Mouse (Mus musculus): ENCODE measurements around the gene Fam168b.

Gene Fam168b

DNA sequence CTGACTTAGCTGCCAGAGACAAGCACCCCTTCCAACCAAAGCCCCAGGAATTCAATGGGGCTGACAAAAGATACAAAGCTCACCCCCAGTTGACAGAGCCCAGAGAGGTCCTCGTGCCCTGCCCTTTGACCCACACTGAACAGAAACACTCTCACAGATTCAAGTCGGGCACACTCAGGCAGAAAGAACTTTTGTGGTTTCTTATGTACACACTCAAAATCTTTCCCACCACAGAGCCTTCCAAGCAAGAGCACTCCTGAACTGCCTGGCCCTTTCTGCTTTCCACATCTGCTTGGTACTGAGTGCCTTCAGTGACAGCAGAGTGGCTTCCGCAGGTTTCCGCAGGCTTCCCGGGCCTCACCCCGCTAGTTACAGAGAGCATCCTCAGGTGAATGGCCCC lies 27.0 kb downstream of the Fam168b start:
- DNase-seq (ENCODE audit: low spot score in 2 of 2): no peak

DNA sequence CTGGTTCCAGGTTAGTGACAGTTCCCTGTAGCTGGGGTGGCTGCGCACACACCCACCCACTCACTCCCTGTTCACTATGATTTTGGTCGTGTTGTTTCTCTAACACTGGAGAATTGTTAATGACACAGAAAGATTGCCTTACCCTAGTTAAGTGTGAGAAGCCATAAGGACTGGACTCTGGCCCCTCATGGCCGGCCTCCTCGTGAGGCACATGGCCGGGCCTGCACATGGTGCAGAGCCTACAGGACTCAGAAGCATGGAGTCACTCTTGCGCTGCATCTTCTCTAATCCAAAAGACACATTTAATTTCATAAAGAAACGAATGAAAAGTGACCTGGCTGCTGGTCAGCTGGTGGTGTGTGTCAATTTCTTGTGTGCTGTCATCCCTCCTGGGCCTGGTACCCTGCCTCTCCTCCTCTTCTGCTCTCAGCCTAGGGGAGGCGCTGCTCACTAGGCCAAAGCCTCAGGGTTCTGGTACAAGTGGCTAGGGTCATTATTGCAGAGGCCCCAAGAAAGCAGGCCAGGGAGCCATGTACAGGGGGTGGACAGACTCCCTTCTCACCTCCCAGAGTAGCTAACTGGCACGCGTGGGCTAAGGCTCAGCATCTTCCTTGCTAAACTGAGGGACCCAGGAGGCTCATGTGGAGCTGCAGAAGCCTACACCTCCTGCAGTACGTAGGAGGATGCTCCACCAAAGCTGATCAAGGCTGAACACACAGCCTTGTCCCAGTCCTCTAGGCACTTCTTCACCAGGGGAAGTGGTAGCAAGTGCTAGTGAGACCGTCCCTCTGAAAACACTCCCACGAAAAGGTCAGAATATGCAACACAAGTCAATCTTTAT lies 30.2 kb downstream of the Fam168b start:
- DNase-seq (ENCODE audit: low spot score in 2 of 2): no peak

DNA sequence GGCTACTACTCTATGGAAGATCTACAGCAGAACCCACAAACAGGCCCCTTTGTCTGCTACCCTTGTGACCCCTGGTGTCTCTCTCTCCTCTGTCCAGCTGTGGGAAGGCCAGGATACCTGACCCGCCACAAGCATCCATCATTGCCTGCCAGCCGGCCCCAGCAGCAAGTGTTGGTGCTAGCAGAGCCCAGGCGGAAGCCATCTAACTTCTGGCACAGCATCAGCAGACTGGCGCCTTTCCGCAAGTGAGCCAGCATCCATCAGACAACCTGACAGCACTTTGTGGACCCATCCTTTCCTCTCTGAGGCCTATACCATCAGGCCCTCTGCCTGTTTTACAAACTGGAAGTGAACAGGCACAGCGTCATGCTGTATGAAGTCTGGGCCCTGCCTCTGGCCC lies 31.3 kb downstream of the Fam168b start:
- no peak for DNase-seq (ENCODE audit: low spot score in 2 of 2)

DNA sequence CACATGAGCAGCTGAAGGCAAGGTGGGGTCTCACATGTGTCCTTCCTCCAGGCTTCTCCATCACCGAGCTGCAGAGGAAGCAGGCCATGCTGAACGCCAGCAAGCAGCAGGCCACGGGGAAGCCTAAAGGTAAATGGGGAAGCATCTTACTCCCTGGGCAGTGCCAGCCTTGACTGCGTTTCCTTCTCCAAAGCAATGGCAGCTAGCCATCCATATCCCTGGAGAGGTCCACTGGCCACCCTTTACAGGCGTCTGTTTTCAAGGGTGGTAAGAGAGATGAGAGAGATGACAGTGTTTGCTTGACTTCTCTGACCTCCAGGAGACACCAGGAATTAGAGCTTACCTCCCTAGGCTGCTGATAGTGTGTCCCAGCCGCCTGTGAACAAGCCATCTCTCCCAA lies 31.8 kb downstream of the Fam168b start:
- no peak for DNase-seq (ENCODE audit: low spot score in 2 of 2)

DNA sequence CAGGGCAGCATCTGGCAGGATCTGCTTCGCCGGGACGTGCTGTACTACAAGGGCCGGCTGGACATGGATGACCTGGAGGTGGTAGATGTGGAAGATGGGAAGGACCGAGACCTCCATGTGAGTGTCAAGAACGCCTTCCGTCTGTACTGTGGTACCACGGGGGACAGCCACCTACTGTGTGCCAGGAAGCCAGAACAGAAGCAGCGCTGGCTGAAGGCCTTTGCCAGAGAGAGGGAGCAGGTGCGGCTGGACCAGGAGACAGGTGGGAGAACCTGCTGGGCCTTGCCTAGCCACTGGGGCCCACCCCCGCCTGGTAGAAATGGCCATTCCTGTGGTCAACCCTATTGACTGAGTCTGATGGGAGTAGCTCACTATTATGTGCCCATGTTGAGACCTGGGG lies 32.6 kb downstream of the Fam168b start:
- DNase-seq (ENCODE audit: low spot score in 2 of 2): no peak

DNA sequence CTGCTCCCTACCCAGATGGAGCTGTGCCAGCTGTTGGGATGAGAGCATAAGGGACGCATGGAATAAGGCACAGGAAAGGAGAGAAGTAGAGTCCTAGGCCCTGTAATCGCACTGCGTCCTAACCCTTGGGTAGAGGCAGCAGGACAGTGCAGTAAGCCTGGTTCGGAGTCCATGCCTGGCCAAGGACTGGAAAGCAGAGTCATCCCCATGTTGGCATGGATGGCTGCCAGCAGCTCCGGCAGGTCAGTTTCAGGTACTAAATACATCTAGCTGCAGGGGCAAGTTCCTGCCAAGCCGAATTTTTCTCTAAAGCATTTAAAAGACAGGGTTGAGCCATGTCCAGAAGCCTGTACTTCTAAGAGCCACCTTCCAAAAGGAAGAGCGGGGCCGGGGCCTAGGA lies 34.4 kb downstream of the Fam168b start:
- DNase-seq (ENCODE audit: low spot score in 2 of 2): no peak

DNA sequence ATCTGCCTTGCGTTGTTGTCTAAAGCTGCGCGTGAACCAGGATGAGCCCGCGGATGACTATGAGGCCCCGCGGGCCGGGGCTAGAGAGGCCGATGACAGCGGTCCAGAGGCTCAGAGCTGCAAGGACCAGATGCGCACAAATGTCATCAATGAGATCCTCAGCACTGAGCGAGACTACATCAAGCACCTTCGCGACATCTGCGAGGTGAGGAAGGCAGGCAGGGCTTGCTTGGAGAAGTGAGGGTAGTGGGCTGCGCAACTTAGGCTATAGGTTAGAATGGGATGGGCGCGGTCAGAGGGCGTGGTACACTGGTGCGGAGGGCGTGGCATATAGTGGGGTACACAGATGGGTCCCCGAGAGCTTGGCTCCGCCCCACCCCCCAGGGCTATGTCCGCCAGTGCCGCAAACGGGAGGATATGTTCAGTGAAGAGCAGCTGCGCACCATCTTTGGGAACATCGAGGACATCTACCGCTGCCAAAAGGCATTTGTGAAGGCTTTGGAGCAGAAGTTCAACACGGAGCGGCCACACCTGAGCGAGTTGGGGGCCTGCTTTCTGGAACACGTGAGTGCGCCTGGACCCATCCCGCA lies 36.8 kb downstream of the Fam168b start:
- no peak for DNase-seq (ENCODE audit: low spot score in 2 of 2)

DNA sequence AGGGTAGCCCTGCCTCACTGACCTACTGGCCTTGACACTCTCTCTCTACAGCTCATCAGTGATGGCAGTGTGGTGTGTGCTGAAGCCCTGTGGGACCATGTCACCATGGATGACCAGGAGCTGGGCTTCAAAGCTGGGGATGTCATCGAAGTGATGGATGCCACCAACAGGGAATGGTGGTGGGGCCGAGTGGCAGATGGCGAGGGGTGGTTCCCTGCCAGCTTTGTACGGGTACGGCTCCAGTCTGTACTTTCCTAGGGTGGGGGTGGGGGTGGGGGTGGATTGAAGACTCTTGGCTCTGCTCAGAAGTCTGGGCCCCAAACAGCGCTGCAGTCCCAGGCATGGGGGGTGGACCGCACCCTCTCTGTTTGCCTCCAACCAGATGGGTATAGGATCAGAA lies 38.0 kb downstream of the Fam168b start:
- DNase-seq (ENCODE audit: low spot score in 2 of 2): no peak

DNA sequence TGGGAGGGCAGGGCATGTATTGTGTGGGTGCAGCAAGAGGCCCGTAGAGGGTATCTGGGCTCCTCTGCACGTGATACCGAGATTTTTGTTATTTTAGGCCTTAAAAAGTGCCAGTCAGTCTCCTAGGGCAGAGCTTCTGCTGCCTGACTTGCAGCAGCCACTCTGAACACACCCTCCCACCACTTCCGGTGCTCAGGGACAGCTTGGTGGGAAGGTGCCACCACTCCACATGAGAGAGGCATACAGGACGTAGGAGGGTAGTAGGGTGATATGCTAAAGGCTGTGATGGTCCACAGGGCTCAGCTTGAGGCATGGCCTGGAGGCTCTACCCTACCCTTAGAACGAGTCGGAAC lies 40.6 kb downstream of the Fam168b start:
- peak; percentile 60 to 63 for DNase-seq (ENCODE audit: low spot score in 2 of 2)

DNA sequence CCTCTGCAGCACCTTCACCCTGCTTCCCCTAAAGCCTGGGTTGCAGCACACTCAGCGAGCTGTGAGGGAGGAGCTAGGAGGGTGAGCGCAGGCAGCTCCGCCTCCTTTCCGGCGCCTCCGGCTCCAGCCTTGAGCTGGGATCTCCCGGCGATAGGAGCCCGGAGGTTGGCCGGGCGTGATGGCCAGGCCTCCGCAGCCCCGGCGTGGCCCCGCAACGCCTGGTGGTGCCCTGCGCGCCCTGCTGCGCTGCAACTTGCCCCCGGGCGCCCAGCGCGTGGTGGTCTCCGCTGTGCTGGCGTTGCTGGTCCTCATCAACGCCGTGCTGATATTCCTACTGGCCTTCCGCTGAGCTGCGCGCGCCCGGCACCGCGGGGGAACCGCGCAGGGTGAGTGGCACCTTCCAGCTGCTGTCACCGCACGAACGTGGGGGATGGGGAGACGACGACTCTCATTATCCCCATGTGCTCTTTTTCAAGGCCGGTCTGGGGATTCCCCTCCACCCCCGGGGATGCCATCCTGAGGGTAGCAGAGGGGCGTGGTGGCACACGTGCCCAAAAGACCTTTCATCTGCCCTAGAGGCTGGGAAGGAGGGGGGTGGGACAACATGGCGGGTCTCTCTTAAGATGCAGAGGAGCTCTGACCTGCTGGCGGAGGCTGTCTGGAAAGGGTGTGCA lies 41.1 kb downstream of the Fam168b start:
- peak; percentile 66 to 71 for DNase-seq (ENCODE audit: low spot score in 2 of 2)

DNA sequence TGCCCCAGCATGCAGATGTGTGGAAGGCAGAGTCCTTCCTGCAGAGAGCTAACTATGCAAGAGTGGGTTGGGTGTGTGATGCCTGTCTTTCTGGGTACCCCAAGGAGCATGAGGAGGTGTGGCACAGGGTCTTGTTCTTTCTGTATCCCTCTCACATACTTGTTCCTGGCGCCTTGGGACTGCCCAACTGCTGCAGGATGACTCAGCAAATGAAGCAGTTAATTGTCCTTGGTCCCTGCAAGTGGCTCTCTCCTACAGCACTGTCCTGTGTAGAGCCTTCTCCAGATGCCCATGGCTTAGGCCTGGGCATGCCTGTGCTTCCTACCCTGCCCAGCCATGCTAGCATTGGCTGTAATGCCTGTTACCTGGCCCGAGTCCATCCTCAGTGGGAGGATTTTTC lies 43.7 kb downstream of the Fam168b start:
- DNase-seq (ENCODE audit: low spot score in 2 of 2): no peak

DNA sequence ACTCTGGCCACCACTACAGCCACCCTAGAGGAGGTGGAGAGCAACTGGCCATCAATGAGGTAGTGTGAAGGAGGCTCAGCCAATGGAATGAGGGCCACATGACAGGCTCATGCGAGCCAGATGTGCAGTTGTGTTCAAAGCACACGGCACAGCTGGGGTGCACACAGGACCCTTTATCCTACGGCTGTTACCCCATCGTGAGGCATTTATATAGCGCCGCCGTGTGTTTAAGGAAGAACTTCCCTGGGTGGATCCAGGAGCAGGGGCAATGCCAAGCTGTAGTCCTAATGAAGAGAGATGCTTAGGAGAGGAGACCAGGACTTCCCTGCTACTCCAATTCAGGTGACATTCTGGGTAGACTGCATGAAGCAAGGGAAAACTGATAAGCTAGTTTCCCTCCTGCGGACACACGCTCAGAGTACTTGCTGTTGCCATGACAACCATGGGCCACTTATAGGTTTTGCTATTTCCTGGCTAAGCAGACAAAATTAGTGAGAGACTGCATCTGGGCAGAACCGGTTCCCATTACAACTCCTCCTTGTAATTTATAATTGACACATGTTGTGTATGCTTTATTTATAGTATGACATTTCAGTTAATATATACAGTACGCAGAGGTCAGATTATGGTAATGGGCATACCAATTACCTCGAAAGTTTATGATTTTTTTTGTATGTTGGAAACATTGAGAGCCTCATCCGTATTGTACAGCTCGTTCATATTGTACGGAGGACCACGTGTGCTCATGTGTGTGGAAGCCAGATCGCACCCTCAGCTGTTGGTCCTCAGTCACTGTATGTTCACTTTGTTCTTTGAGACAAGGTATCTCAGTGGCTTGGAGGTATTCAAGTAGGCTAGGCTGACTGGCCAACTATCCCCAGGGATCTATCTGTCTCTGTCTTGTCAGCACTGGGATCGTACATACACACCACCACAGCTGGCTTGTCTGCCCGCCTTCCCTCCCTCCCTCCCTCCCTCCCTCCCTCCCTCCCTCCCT lies 49.3 kb downstream of the Fam168b start:
- no peak for DNase-seq (ENCODE audit: low spot score in 2 of 2)

DNA sequence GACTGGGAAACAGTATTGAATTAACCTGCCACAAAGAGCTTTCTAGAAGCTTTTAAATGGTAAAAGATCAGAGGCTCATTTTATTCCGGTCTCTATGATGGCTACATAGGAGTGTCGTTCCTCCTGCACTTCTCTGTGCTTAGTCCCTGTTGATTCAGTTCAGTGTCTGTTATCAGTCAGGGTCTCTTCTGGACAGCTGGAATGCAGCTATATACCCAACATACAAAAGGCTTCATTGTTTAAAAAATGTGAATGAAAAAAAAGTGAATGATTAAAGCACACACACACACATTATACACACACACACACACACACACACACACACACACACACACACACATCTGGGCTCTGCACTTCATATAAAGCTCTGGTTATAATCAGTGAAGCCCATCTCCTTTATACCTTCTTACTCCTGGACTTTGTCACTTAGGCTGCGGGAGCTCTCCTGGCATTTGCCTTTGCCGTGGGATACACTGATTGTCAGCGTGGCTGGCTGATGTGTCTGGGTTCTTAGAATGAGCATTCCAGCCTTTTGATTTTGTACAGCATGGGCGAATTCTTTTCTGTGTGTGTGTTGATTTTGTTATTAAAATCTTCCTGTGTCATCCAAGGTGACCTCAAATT lies 59.2 kb downstream of the Fam168b start:
- no peak for DNase-seq (ENCODE audit: low spot score in 2 of 2)

DNA sequence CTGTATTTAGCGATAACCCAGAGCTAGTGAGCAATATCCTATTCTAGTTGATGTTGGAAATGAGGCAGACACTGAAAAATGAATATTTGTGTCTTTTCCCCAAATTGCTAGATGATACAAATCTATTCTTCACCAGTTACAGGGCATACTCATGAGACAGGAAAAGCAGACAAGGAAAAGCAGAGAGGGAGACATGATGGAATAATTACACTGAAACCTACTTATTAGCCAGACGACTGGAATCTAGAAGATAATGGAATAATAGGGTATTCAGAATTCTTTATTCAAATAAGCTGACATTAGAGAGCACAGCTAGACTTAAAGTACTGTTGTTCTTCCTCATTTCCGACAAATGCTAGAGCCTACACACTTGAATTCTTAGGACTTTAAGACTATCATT lies 67.0 kb downstream of the Fam168b start:
- DNase-seq (ENCODE audit: low spot score in 2 of 2): no peak

DNA sequence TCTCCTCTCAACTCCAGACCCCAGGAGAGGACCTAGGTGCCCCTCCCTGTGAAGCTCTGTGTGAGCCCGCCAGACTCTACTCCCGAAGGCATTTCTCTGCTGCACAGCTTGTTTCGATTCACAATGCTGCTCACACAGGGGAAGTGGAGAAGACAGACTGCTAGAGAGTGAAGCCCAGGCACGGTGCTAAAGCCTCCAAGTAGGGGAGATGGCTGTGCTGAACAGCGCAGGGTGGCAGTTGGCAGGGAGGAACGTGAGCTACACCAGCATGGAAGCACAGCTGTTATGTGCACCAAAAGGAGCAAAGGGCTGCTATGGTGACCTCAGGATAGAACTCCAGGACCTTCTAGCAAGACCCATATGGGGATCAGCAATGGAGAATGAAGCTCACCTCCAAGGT lies 74.0 kb downstream of the Fam168b start:
- no peak for DNase-seq (ENCODE audit: low spot score in 2 of 2)

DNA sequence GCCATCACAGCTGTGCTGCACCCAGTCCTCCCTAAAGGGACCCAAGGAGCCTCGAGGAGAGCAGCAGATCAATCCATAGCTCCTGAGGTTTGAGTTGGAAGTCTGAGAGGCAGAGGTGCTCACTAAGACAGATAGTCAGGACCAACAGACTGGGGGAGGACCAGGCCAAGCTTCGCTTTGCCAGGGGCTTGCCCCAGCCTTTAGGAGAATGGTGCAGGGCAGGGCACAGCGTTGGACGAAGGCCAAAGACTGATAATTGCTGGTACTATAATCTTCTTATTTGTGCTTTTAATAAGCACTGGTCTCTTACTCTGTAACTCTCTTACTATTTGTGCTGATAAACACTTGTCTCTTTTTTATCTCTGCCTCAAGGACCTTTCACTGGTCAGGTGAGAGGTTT lies 75.0 kb downstream of the Fam168b start:
- DNase-seq (ENCODE audit: low spot score in 2 of 2): no peak

DNA sequence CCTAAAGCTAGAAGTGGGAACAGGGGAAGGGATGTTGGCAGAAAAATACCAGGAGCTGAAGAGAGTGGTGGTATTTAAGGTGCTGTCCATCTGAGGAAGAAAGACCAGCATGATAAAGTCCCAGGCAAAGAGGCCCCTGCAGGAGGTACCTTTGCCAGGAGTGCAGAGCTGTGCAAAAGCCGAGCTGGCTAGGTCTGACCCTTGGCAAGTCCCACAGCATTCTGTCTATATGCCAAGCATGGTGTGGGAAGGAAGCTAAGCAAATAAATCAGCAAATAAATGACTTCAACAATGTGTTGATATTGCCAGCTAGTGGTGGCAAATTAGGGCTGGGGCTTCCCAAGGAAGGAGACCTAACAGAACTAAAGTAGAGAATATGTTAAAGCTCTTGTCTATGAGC lies 76.0 kb downstream of the Fam168b start:
- no peak for DNase-seq (ENCODE audit: low spot score in 2 of 2)

Measured in spleen, postnatal 36 days (tissue).